Mouse (Mus musculus) forebrain, postnatal 0 days (tissue): ENCODE data around the gene Serac1. TPM values are rescaled to one million over a fixed set of nuclear protein-coding genes. Genes with fewer than 3 reads are reported as not detected.

Experiments used
- ATAC-seq: fragments of 200-750 bp; cut with Nextera tagmentation; 2 replicates; pipeline ENCODE4 v1.8.0; 2017; ENCODE audit warnings: mild to moderate bottlenecking, moderate library complexity
- DNase-seq: peaks from one replicate; pipeline ENCODE4 v3.0.0-alpha.2; 2015
- H3K27ac ChIP-seq: fragments of 300-500 bp; sonication (generic); 2 replicates; pipeline ENCODE4 v1.5.1; 2014; ENCODE audit warnings: low read depth, mild to moderate bottlenecking, antibody characterized with exemption, low read length, moderate library complexity, mixed read lengths
- H3K27me3 ChIP-seq: fragments of 300-500 bp; sonication (generic); 2 replicates; pipeline ENCODE4 v1.6.1; 2014; ENCODE audit warnings: mild to moderate bottlenecking, low read length, mixed read lengths; ENCODE audit not compliant: insufficient read depth
- H3K36me3 ChIP-seq: fragments of 300-500 bp; sonication (generic); 2 replicates; pipeline ENCODE4 v1.6.1; 2014; ENCODE audit warnings: mild to moderate bottlenecking, moderate library complexity; ENCODE audit not compliant: insufficient read depth
- H3K4me1 ChIP-seq: fragments of 300-500 bp; sonication (generic); 2 replicates; pipeline ENCODE4 v1.6.1; 2014; ENCODE audit warnings: antibody characterized with exemption; ENCODE audit not compliant: insufficient read depth
- H3K4me2 ChIP-seq: fragments of 300-500 bp; sonication (generic); 2 replicates; pipeline ENCODE4 v1.6.1; 2014; ENCODE audit warnings: low read depth, mild to moderate bottlenecking, moderate library complexity
- H3K4me3 ChIP-seq: fragments of 300-500 bp; sonication (generic); 2 replicates; pipeline ENCODE4 v1.5.1; 2014; ENCODE audit warnings: low read depth, low read length, mixed read lengths
- H3K9ac ChIP-seq: fragments of 300-500 bp; sonication (generic); 2 replicates; pipeline ENCODE4 v1.6.1; 2014; ENCODE audit warnings: mild to moderate bottlenecking
- H3K9me3 ChIP-seq: fragments of 300-500 bp; sonication (generic); 2 replicates; pipeline ENCODE4 v1.6.1; 2016; ENCODE audit warnings: low read length
- CTCF ChIP-seq: sonication (generic); IDR thresholded peaks from 2 replicates; pipeline ENCODE4 v1.5.1; 2016; ENCODE audit warnings: antibody characterized with exemption, control low read depth, low read depth
- WGBS: fragments of 180-500 bp; shearing (Covaris S2); extraction: QIAGEN DNeasy Blood & Tissue Kit; methylation state at CpG from one replicate; pipeline ENCODE4 v1.1.7; 2014; 5-methylcytosine and 5-hydroxymethylcytosine counted together
- polyA plus RNA-seq: library from polyadenylated mRNA; unstranded; fragments of >200 nt; fragmentation: Nextera tagmentation; extraction: Ambion mirVana; gene quantifications from 2 replicates; pipeline ENCODE4 v1.2.1, GENCODE M21; 2015
- total RNA-seq: library from RNA; depleted of rRNA; stranded (reverse); fragments of >200 nt; gene quantifications from 2 replicates; pipeline ENCODE4 v1.2.3, GENCODE M21; 2014; rRNA removed

Serac1 gene
- total RNA-seq (14.7 and 20.3 TPM in 2 replicates), polyA plus RNA-seq (3.1 and 6.2 TPM in 2 replicates)

DNA sequence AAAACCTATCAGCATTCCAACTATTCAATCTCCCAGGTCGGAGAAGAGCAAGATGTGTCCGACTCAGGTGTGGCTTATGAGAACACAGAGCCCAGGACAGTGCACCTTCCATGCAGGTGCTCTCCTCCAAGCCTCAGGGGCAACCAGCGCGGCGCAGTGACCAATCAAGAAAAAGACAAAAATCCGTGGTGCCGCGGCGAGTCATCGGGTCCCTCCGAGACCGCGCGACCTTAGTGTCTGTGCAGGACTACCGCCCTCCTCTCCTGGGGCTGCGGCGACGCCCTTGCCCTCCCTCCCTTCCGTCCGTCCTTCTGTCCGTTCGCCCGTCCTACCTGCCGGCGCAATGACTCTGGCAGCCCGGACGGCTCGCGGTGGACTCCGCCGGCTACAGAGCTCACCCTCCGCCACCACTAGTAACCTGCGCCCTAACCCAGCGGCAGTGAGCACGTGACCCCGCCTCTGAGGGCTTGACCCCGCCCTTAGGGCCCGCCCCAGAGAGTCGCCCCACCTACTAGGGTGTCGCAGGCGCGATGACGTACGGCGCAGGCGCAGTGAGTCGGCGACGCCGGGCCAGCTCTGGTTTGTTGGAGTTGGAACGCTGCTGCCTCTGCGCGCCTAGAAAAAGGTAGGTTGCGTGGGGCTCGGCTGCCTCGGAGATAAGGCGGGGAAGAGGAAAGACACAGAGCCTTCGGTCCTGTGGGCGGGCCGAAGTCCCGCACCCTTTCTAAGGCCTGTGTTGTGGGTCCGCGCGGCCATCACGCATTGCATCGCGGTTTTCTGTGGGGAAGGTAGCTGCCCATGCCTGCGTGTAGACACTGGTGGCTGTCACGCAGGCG is at the start of gene Serac1, which contains the start of gene Gtf2h5:
Gene Serac1, minus strand, starts transcription at position 455 of the 836 bp plus-strand sequence.
Gene Gtf2h5, plus strand, starts transcription at position 500 of the 836 bp plus-strand sequence.
- Histone ChIP-seq H3K4me3 (peak within 1 kb of the TSS; percentile 74), H3K27ac (peak within 1 kb of the TSS; percentile 91), H3K4me2 (peak within 1 kb of the TSS; percentile 64), H3K9me3 (no peaks in the 10 kb centered on the region), H3K27me3 (no peaks in the 10 kb centered on the region), H3K9ac (peak within 1 kb of the TSS; percentile 77), H3K36me3 (peaks cover 10% of the 10 kb centered on the region), H3K4me1 (peaks cover 6% of the 10 kb centered on the region; the same call in 1 of the 2 replicates)
- TF ChIP-seq CTCF: no peak
- 2% methylated on average over 70 of the region's 70 CpGs for WGBS
- peak; percentile 98 for DNase-seq
- ATAC-seq: peak; percentile 97

- H3K9ac ChIP-seq: no peak overlapping the region
- no peak overlapping the region for H3K27ac ChIP-seq
- no peaks in the 10 kb centered on the region for H3K9me3 ChIP-seq
- H3K27me3 ChIP-seq: no peaks in the 10 kb centered on the region
- DNase-seq (no peak), ATAC-seq (no peak)
- no peaks in the 10 kb centered on the region for H3K4me1 ChIP-seq
- no peak overlapping the region for H3K4me3 ChIP-seq
- TF ChIP-seq CTCF: no peak
- peaks cover 19% of the 10 kb centered on the region for H3K36me3 ChIP-seq
- H3K4me2 ChIP-seq: no peak overlapping the region
- WGBS: 69% methylated on average over 3 of the region's 3 CpGs
Measured at GRCm38 (mm10) chr17:6128039-6128438, 48.5 kb upstream of the Serac1 start.

DNA sequence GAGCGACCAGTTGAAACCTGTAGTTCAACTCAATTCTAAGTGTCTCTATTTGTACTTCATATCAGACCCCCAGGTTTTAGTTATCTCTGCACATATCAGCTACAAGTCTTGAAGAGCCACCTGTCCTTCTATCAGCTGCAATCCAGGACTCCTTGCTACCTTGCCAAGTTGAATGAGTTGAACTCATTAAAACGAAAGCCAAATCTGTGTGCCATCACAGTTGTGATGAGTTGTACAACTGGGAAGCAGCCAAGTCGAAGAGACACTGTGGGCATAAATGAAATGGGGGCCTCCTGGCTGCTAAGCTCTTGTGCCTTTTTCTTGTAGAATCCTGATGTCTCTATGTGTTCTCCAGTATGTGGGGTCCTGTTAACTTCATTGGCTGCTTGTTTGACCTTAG is 45.9 kb upstream of the Serac1 start:
- no peaks in the 10 kb centered on the region for H3K27me3 ChIP-seq
- TF ChIP-seq CTCF: no peak
- 83% methylated on average over 3 of the region's 3 CpGs for WGBS
- ATAC-seq (no peak), DNase-seq (no peak)
- no peak overlapping the region for H3K9ac ChIP-seq
- H3K4me1 ChIP-seq: no peaks in the 10 kb centered on the region
- H3K36me3 ChIP-seq: peaks cover 25% of the 10 kb centered on the region
- H3K27ac ChIP-seq: no peak overlapping the region
- H3K9me3 ChIP-seq: no peaks in the 10 kb centered on the region
- no peak overlapping the region for H3K4me3 ChIP-seq
- no peak overlapping the region for H3K4me2 ChIP-seq

GRCm38 (mm10) chr17:6123776-6124175 is 44.2 kb upstream of the Serac1 start:
- no peaks in the 10 kb centered on the region for H3K27me3 ChIP-seq
- WGBS: 92% methylated on average over 4 of the region's 4 CpGs
- TF ChIP-seq CTCF: no peak
- no peak overlapping the region for H3K27ac ChIP-seq
- H3K4me1 ChIP-seq: no peaks in the 10 kb centered on the region
- peaks cover 25% of the 10 kb centered on the region for H3K36me3 ChIP-seq
- no peak overlapping the region for H3K4me3 ChIP-seq
- no peak overlapping the region for H3K9ac ChIP-seq
- no peak overlapping the region for H3K4me2 ChIP-seq
- ATAC-seq: no peak
- DNase-seq: no peak
- no peaks in the 10 kb centered on the region for H3K9me3 ChIP-seq

DNA sequence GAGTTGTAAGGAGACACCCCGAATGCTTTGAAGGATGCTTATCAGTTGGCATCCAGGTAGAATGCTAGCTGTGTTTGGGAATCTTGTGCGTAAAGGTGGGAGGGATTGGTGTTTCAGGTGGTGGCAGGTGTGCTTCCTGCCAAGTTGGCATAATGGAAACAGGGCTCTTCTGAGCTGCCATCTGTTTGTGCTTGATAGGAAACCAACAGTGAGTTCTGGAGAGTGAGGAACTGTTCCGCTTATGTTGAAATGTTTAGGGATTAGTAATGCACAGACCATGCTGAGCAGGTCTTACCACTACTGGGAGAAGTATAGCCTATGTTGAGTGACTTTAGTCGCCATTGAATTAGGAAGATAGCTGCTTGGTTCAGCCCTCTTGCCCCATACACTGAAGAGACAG is 39.3 kb upstream of the Serac1 start:
- Histone ChIP-seq H3K4me1 (no peaks in the 10 kb centered on the region), H3K27ac (no peak overlapping the region), H3K4me2 (no peak overlapping the region), H3K36me3 (peaks cover 15% of the 10 kb centered on the region), H3K9me3 (no peaks in the 10 kb centered on the region), H3K27me3 (no peaks in the 10 kb centered on the region), H3K9ac (no peak overlapping the region), H3K4me3 (no peak overlapping the region)
- 80% methylated on average over 4 of the region's 4 CpGs for WGBS
- DNase-seq (no peak), ATAC-seq (no peak)
- TF ChIP-seq CTCF: no peak

DNA sequence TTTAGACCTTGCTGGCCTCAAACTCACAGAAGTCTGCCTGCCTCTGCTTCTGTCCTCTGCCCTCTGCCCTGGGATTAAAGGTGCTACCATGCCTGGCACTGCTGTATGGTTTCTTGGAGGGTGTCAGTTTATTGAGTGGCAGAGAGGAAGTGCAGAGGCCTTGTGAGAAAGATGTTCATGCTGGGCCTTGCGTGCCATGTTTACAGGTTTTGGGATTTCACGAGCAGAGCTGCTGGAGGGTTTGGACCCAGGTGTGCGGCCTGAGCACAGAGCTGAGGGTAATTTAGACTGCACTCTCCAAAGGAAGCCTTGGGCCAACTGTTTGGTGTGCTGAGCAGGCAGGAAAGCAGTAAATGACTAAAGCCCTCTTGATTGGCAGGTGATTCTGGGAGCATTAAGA is 38.4 kb upstream of the Serac1 start:
- DNase-seq: no peak
- H3K9ac ChIP-seq: no peak overlapping the region
- no peaks in the 10 kb centered on the region for H3K27me3 ChIP-seq
- H3K4me1 ChIP-seq: no peaks in the 10 kb centered on the region
- no peak for ATAC-seq
- no peaks in the 10 kb centered on the region for H3K9me3 ChIP-seq
- H3K4me3 ChIP-seq: no peak overlapping the region
- H3K27ac ChIP-seq: no peak overlapping the region
- H3K4me2 ChIP-seq: no peak overlapping the region
- H3K36me3 ChIP-seq: peaks cover 11% of the 10 kb centered on the region
- no peak for TF ChIP-seq CTCF
- WGBS: 88% methylated on average over 3 of the region's 3 CpGs

DNA sequence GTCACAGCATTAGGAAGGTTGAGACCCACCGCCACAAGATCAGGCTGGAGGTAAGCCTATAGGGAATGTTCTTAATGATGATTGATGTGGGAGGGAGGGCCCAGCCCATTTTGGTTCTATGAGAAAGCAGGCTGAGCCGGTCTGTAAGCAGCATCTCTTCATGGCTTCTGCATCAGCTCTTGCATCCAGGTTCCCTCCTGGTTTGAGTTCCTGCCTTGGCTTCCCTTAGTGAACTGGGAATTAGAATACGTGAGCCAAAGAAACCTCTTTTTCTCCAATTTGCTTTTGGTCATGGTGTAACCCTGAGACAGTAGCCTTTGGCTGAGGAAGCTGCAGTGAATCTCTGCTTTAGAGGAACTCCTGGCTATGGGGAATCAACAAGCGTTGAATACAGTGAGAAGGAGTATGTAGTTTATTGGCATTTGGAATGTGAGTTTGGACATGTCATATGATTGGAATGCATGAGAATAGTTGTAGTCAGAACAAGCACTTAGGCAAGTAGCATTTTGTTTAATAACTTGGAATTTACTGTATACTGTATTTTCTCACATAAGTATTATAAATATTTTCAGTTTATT is 37.7 kb upstream of the Serac1 start:
- WGBS: 81% methylated on average over 4 of the region's 4 CpGs

More for the DNA sequence above, 37.7 kb upstream of the Serac1 start:
- no peak overlapping the region for H3K4me2 ChIP-seq
- no peak overlapping the region for H3K4me3 ChIP-seq
- H3K27ac ChIP-seq: no peak overlapping the region
- H3K36me3 ChIP-seq: peaks cover 4% of the 10 kb centered on the region
- no peak for DNase-seq
- H3K27me3 ChIP-seq: no peaks in the 10 kb centered on the region
- TF ChIP-seq CTCF: no peak
- no peak for ATAC-seq
- H3K9ac ChIP-seq: no peak overlapping the region
- H3K9me3 ChIP-seq: no peaks in the 10 kb centered on the region
- H3K4me1 ChIP-seq: no peaks in the 10 kb centered on the region
